ENCODE assay signal across 24 mouse cellular contexts in genomic region chr3:96060146-96060545, GRCm38 (mm10).
"Had no signal": no experiment of that assay in that cellular context is flagged by ENCODE, and none has a peak within 500 bp of the region (broad histone marks: within the 10 kb centered on the region; RNA-seq: fewer than 3 reads in every experiment).

No protein-coding gene starts in this region.

- H3K9ac ChIP-seq: forebrain, postnatal 0 days; heart, embryonic 12.5 days; hindbrain, embryonic 13.5 days; hindbrain, embryonic 15.5 days; intestine, embryonic 15.5 days; kidney, embryonic 15.5 days; limb, embryonic 13.5 days; limb, embryonic 15.5 days; liver, embryonic 12.5 days had no signal

- DNase-seq: forebrain, postnatal 0 days; gastrocnemius, postnatal 14 days; gastrocnemius, postnatal 36 days; heart, adult 18-20 months; heart, postnatal 10 days; heart, postnatal 36 days; kidney, adult 11 months; kidney, adult 2 months; kidney, adult 9 months; kidney, postnatal 14 days; kidney, postnatal 36 days; layer of hippocampus, adult 9-11 months; layer of hippocampus, postnatal 36 days; left cerebral cortex, postnatal 4 days had no signal

- H3K4me2 ChIP-seq: heart, embryonic 12.5 days; hindbrain, embryonic 13.5 days; hindbrain, embryonic 15.5 days; intestine, embryonic 15.5 days; kidney, embryonic 15.5 days; limb, embryonic 13.5 days; limb, embryonic 15.5 days; liver, embryonic 12.5 days had no signal

- ATAC-seq: forebrain, postnatal 0 days; hindbrain, postnatal 0 days; intestine, embryonic 15.5 days; liver, embryonic 12.5 days had no signal

- H3K4me3 ChIP-seq: heart, embryonic 12.5 days; hindbrain, embryonic 13.5 days; hindbrain, embryonic 15.5 days; intestine, embryonic 15.5 days; kidney, embryonic 15.5 days; limb, embryonic 13.5 days; limb, embryonic 15.5 days; liver, embryonic 12.5 days had no signal

- H3K27ac ChIP-seq: hindbrain, embryonic 13.5 days; hindbrain, embryonic 15.5 days; hindbrain, postnatal 0 days; intestine, embryonic 15.5 days; kidney, embryonic 15.5 days; kidney, postnatal 0 days; limb, embryonic 13.5 days; limb, embryonic 15.5 days; liver, embryonic 12.5 days had no signal

- H3K36me3 ChIP-seq: hindbrain, embryonic 15.5 days; intestine, embryonic 15.5 days; limb, embryonic 15.5 days had no signal

- H3K9me3 ChIP-seq: heart, embryonic 12.5 days; hindbrain, embryonic 13.5 days; hindbrain, embryonic 15.5 days; intestine, embryonic 15.5 days; kidney, embryonic 15.5 days; limb, embryonic 13.5 days; limb, embryonic 15.5 days; liver, embryonic 12.5 days had no signal

- H3K27me3 ChIP-seq: heart, embryonic 12.5 days; hindbrain, embryonic 13.5 days; hindbrain, embryonic 15.5 days; intestine, embryonic 15.5 days; kidney, embryonic 15.5 days; limb, embryonic 13.5 days; limb, embryonic 15.5 days; liver, embryonic 12.5 days had no signal
